Mouse (Mus musculus): ENCODE data around the gene Pmepa1. TPM values are rescaled to one million over a fixed set of nuclear protein-coding genes. Genes with fewer than 3 reads are reported as not detected.

The Pmepa1 gene
- polyA plus RNA-seq, 1 experiment from 2014 or later: 7.2 TPM

GRCm38 (mm10) chr2:173194796-173195195 lies 81.5 kb downstream of the Pmepa1 start:
- no peak overlapping the region for H3K27ac ChIP-seq (ENCODE audit: low read length)
- H3K9ac ChIP-seq (ENCODE audit: low read length): no peak overlapping the region
- H3K27me3 ChIP-seq (ENCODE audit: control insufficient read depth, insufficient read depth, low read length): no peaks in the 10 kb centered on the region
- ATAC-seq (ENCODE audit: insufficient read depth, low FRiP score): no peak
- no peaks in the 10 kb centered on the region for H3K9me3 ChIP-seq (replicated peaks; ENCODE audit: control insufficient read depth, low read length)
- H3K36me3 ChIP-seq (ENCODE audit: control insufficient read depth, insufficient read depth, low read length): no peaks in the 10 kb centered on the region
- 88% methylated on average over 4 of the region's 4 CpGs for WGBS
- H3K4me1 ChIP-seq (ENCODE audit: control insufficient read depth, insufficient read depth, low read length): no peaks in the 10 kb centered on the region
- no peak overlapping the region for H3K4me3 ChIP-seq (replicated peaks; ENCODE audit: low read length)
- H3K4me2 ChIP-seq (ENCODE audit: low read depth, low read length): no peak overlapping the region

GRCm38 (mm10) chr2:173187182-173187855 lies 89.0 kb downstream of the Pmepa1 start:
- 32% methylated on average over 8 of the region's 8 CpGs for WGBS
- Histone ChIP-seq H3K4me2 (ENCODE audit: low read depth, low read length) (no peak overlapping the region), H3K27me3 (ENCODE audit: control insufficient read depth, insufficient read depth, low read length) (no peaks in the 10 kb centered on the region; the same call in 1 of the 2 replicates), H3K4me1 (ENCODE audit: control insufficient read depth, insufficient read depth, low read length) (peaks cover 8% of the 10 kb centered on the region; the same call in 1 of the 2 replicates), H3K9ac (ENCODE audit: low read length) (no peak overlapping the region), H3K36me3 (ENCODE audit: control insufficient read depth, insufficient read depth, low read length) (no peaks in the 10 kb centered on the region), H3K4me3 (replicated peaks; ENCODE audit: low read length) (no peak overlapping the region), H3K27ac (ENCODE audit: low read length) (no peak overlapping the region), H3K9me3 (replicated peaks; ENCODE audit: control insufficient read depth, low read length) (no peaks in the 10 kb centered on the region)
- ATAC-seq (ENCODE audit: insufficient read depth, low FRiP score): peak; percentile 73

GRCm38 (mm10) chr2:173186047-173186943 lies 90.0 kb downstream of the Pmepa1 start:
- peak; percentile 67 for ATAC-seq (ENCODE audit: insufficient read depth, low FRiP score)
- H3K9ac ChIP-seq (ENCODE audit: low read length): 0 out of 2 replicates have a peak overlapping the region, but pooled peaks have one; percentile 7
- no peak overlapping the region for H3K4me3 ChIP-seq (replicated peaks; ENCODE audit: low read length)
- no peaks in the 10 kb centered on the region; the same call in 1 of the 2 replicates for H3K27me3 ChIP-seq (ENCODE audit: control insufficient read depth, insufficient read depth, low read length)
- no peaks in the 10 kb centered on the region for H3K36me3 ChIP-seq (ENCODE audit: control insufficient read depth, insufficient read depth, low read length)
- H3K4me1 ChIP-seq (ENCODE audit: control insufficient read depth, insufficient read depth, low read length): peaks cover 8% of the 10 kb centered on the region; the same call in 1 of the 2 replicates
- WGBS: 22% methylated on average over 26 of the region's 26 CpGs
- no peaks in the 10 kb centered on the region for H3K9me3 ChIP-seq (replicated peaks; ENCODE audit: control insufficient read depth, low read length)
- no peak overlapping the region for H3K27ac ChIP-seq (ENCODE audit: low read length)
- H3K4me2 ChIP-seq (ENCODE audit: low read depth, low read length): no peak overlapping the region

- Histone ChIP-seq H3K27ac (ENCODE audit: low read length) (no peak overlapping the region), H3K4me2 (ENCODE audit: low read depth, low read length) (no peak overlapping the region), H3K4me1 (ENCODE audit: control insufficient read depth, insufficient read depth, low read length) (peaks cover 8% of the 10 kb centered on the region; the same call in 1 of the 2 replicates), H3K36me3 (ENCODE audit: control insufficient read depth, insufficient read depth, low read length) (no peaks in the 10 kb centered on the region), H3K27me3 (ENCODE audit: control insufficient read depth, insufficient read depth, low read length) (no peaks in the 10 kb centered on the region; the same call in 1 of the 2 replicates), H3K4me3 (replicated peaks; ENCODE audit: low read length) (no peak overlapping the region), H3K9ac (ENCODE audit: low read length) (no peak overlapping the region), H3K9me3 (replicated peaks; ENCODE audit: control insufficient read depth, low read length) (no peaks in the 10 kb centered on the region)
- WGBS: 62% methylated on average over 6 of the region's 6 CpGs
- no peak for ATAC-seq (ENCODE audit: insufficient read depth, low FRiP score)
Measured at GRCm38 (mm10) chr2:173185282-173185681, 91.1 kb downstream of the Pmepa1 start.

- H3K27ac ChIP-seq (ENCODE audit: low read length): no peak overlapping the region
- no peak overlapping the region for H3K4me2 ChIP-seq (ENCODE audit: low read depth, low read length)
- peaks cover 8% of the 10 kb centered on the region; the same call in 1 of the 2 replicates for H3K4me1 ChIP-seq (ENCODE audit: control insufficient read depth, insufficient read depth, low read length)
- H3K27me3 ChIP-seq (ENCODE audit: control insufficient read depth, insufficient read depth, low read length): no peaks in the 10 kb centered on the region; the same call in 1 of the 2 replicates
- no peak overlapping the region for H3K9ac ChIP-seq (ENCODE audit: low read length)
- H3K36me3 ChIP-seq (ENCODE audit: control insufficient read depth, insufficient read depth, low read length): no peaks in the 10 kb centered on the region
- no peak overlapping the region for H3K4me3 ChIP-seq (replicated peaks; ENCODE audit: low read length)
- H3K9me3 ChIP-seq (replicated peaks; ENCODE audit: control insufficient read depth, low read length): no peaks in the 10 kb centered on the region
- 57% methylated on average over 11 of the region's 11 CpGs for WGBS
- ATAC-seq (ENCODE audit: insufficient read depth, low FRiP score): no peak
Measured at GRCm38 (mm10) chr2:173184475-173185080, 91.8 kb downstream of the Pmepa1 start.

- WGBS: 5% methylated on average over 8 of the region's 8 CpGs
- no peaks in the 10 kb centered on the region for H3K36me3 ChIP-seq (ENCODE audit: control insufficient read depth, insufficient read depth, low read length)
- no peaks in the 10 kb centered on the region; the same call in 1 of the 2 replicates for H3K27me3 ChIP-seq (ENCODE audit: control insufficient read depth, insufficient read depth, low read length)
- no peaks in the 10 kb centered on the region for H3K9me3 ChIP-seq (replicated peaks; ENCODE audit: control insufficient read depth, low read length)
- ATAC-seq (ENCODE audit: insufficient read depth, low FRiP score): 0 out of 2 replicates have a peak, but pooled peaks have one; percentile 6
- no peak overlapping the region for H3K4me2 ChIP-seq (ENCODE audit: low read depth, low read length)
- no peak overlapping the region for H3K4me3 ChIP-seq (replicated peaks; ENCODE audit: low read length)
- no peak overlapping the region for H3K27ac ChIP-seq (ENCODE audit: low read length)
- peaks cover 8% of the 10 kb centered on the region; the same call in 1 of the 2 replicates for H3K4me1 ChIP-seq (ENCODE audit: control insufficient read depth, insufficient read depth, low read length)
- H3K9ac ChIP-seq (ENCODE audit: low read length): no peak overlapping the region
Measured at GRCm38 (mm10) chr2:173183836-173184460, 92.4 kb downstream of the Pmepa1 start.

- Histone ChIP-seq H3K36me3 (ENCODE audit: control insufficient read depth, insufficient read depth, low read length) (no peaks in the 10 kb centered on the region), H3K4me1 (ENCODE audit: control insufficient read depth, insufficient read depth, low read length) (peaks cover 8% of the 10 kb centered on the region; the same call in 1 of the 2 replicates), H3K4me3 (replicated peaks; ENCODE audit: low read length) (no peak overlapping the region), H3K9me3 (replicated peaks; ENCODE audit: control insufficient read depth, low read length) (no peaks in the 10 kb centered on the region), H3K27me3 (ENCODE audit: control insufficient read depth, insufficient read depth, low read length) (no peaks in the 10 kb centered on the region; the same call in 1 of the 2 replicates), H3K27ac (ENCODE audit: low read length) (no peak overlapping the region), H3K9ac (ENCODE audit: low read length) (no peak overlapping the region), H3K4me2 (ENCODE audit: low read depth, low read length) (no peak overlapping the region)
- WGBS: 89% methylated on average over 10 of the region's 10 CpGs
- ATAC-seq (ENCODE audit: insufficient read depth, low FRiP score): no peak
Measured at GRCm38 (mm10) chr2:173183311-173183710, 93.0 kb downstream of the Pmepa1 start.

GRCm38 (mm10) chr2:173182796-173183195 lies 93.5 kb downstream of the Pmepa1 start:
- Histone ChIP-seq H3K36me3 (ENCODE audit: control insufficient read depth, insufficient read depth, low read length) (no peaks in the 10 kb centered on the region), H3K4me2 (ENCODE audit: low read depth, low read length) (no peak overlapping the region), H3K27me3 (ENCODE audit: control insufficient read depth, insufficient read depth, low read length) (no peaks in the 10 kb centered on the region; the same call in 1 of the 2 replicates), H3K27ac (ENCODE audit: low read length) (no peak overlapping the region), H3K4me3 (replicated peaks; ENCODE audit: low read length) (no peak overlapping the region), H3K9ac (ENCODE audit: low read length) (no peak overlapping the region), H3K4me1 (ENCODE audit: control insufficient read depth, insufficient read depth, low read length) (peaks cover 8% of the 10 kb centered on the region; the same call in 1 of the 2 replicates), H3K9me3 (replicated peaks; ENCODE audit: control insufficient read depth, low read length) (no peaks in the 10 kb centered on the region)
- ATAC-seq (ENCODE audit: insufficient read depth, low FRiP score): no peak
- WGBS: 85% methylated on average over 7 of the region's 7 CpGs
